Mouse (Mus musculus): ENCODE measurements around the gene Rcor3.

Gene Rcor3

GRCm38 (mm10) chr1:192137926-192138910 is at the start of gene Rcor3:
Rcor3 (minus strand) TSS chr1:192138062.
- peak; percentile 75 for DNase-seq (ENCODE audit: low spot score)

- DNase-seq (ENCODE audit: low spot score), result no peak
Observed at GRCm38 (mm10) chr1:192181696-192182257, 43.9 kb upstream of the Rcor3 start.

GRCm38 (mm10) chr1:192179877-192180276 is 42.0 kb upstream of the Rcor3 start:
- DNase-seq (ENCODE audit: low spot score), result no peak

- DNase-seq (ENCODE audit: low spot score), result no peak
Observed at GRCm38 (mm10) chr1:192171477-192171876, 33.6 kb upstream of the Rcor3 start.

- DNase-seq (ENCODE audit: low spot score), result no peak
Observed at GRCm38 (mm10) chr1:192151179-192151578, 13.3 kb upstream of the Rcor3 start.

- DNase-seq (ENCODE audit: low spot score), result no peak
Observed at GRCm38 (mm10) chr1:192140313-192140712, 2.5 kb upstream of the Rcor3 start.

- DNase-seq (ENCODE audit: low spot score), result no peak
Observed at GRCm38 (mm10) chr1:192137291-192137925, 454 bp downstream of the Rcor3 start.

GRCm38 (mm10) chr1:192136561-192137290 is 1.1 kb downstream of the Rcor3 start:
- DNase-seq (ENCODE audit: low spot score), result peak; percentile 78

GRCm38 (mm10) chr1:192130202-192130601 is 7.7 kb downstream of the Rcor3 start:
- no peak for DNase-seq (ENCODE audit: low spot score)

- no peak for DNase-seq (ENCODE audit: low spot score)
Observed at GRCm38 (mm10) chr1:192128343-192128742, 9.5 kb downstream of the Rcor3 start.

- no peak for DNase-seq (ENCODE audit: low spot score)
Observed at GRCm38 (mm10) chr1:192125761-192126160, 12.1 kb downstream of the Rcor3 start.

GRCm38 (mm10) chr1:192116262-192116661 is 21.6 kb downstream of the Rcor3 start:
- no peak for DNase-seq (ENCODE audit: low spot score)

GRCm38 (mm10) chr1:192115378-192115777 is 22.5 kb downstream of the Rcor3 start:
- no peak for DNase-seq (ENCODE audit: low spot score)

- DNase-seq (ENCODE audit: low spot score), result no peak
Observed at GRCm38 (mm10) chr1:192109169-192109568, 28.7 kb downstream of the Rcor3 start.

- no peak for DNase-seq (ENCODE audit: low spot score)
Observed at GRCm38 (mm10) chr1:192107352-192107751, 30.5 kb downstream of the Rcor3 start.

- no peak for DNase-seq (ENCODE audit: low spot score)
Observed at GRCm38 (mm10) chr1:192105902-192106389, 31.9 kb downstream of the Rcor3 start.

- no peak for DNase-seq (ENCODE audit: low spot score)
Observed at GRCm38 (mm10) chr1:192104021-192104420, 33.8 kb downstream of the Rcor3 start.

GRCm38 (mm10) chr1:192103176-192103575 is 34.7 kb downstream of the Rcor3 start:
- DNase-seq (ENCODE audit: low spot score), result no peak

GRCm38 (mm10) chr1:192101359-192101758 is 36.5 kb downstream of the Rcor3 start:
- no peak for DNase-seq (ENCODE audit: low spot score)

- no peak for DNase-seq (ENCODE audit: low spot score)
Observed at GRCm38 (mm10) chr1:192100742-192101141, 37.1 kb downstream of the Rcor3 start.

- no peak for DNase-seq (ENCODE audit: low spot score)
Observed at GRCm38 (mm10) chr1:192095626-192096025, 42.2 kb downstream of the Rcor3 start.

Data from testis, postnatal 14 days (tissue).